Mouse (Mus musculus) forebrain, embryonic 15.5 days (tissue): ENCODE measurements around the gene Hist1h4j. TPM values are rescaled to one million over a fixed set of nuclear protein-coding genes. Genes with fewer than 3 reads are reported as not detected.

Source experiments
- microRNA-seq: library from miRNA; unstranded; fragments of <30 nt; microRNA quantifications from one replicate; pipeline ENCODE4, GENCODE M21; 2016
- polyA plus RNA-seq: library from polyadenylated mRNA; unstranded; fragments of >200 nt; fragmentation: Nextera tagmentation; extraction: Ambion mirVana; gene quantifications from 2 replicates; pipeline ENCODE4 v1.2.1, GENCODE M21; 2015

Hist1h4j gene
- polyA plus RNA-seq, 1 experiment from 2014 or later: 1.5 TPM

Small RNA genes within 50 kb of the gene (microRNA-seq; reads per million reads assigned to microRNA genes)
- not detected for gene Gm44357
- gene Gm44367: not detected
- gene Gm44454: not detected

Other genes starting within 250 kb of the Hist1h4j start
- 0.23 and 0.24 TPM in 2 replicates for gene AK157302, start 239.8 kb upstream of the Hist1h4j start, polyA plus RNA-seq
- 4.5 and 8.2 TPM in 2 replicates for gene Gm11273, start 233.6 kb upstream of the Hist1h4j start, polyA plus RNA-seq
- gene Zkscan8, start 203.9 kb upstream of the Hist1h4j start, polyA plus RNA-seq: 4.9 and 5.4 TPM in 2 replicates
- 0.14 and 0.28 TPM in 2 replicates for gene Olfr1366, start 192.3 kb upstream of the Hist1h4j start, polyA plus RNA-seq
- 0.06 TPM in 1 of 2 replicates, not detected in the other for gene Olfr1535, start 175.2 kb upstream of the Hist1h4j start, polyA plus RNA-seq
- not detected in 2 replicates for gene Olfr1364, start 153.3 kb upstream of the Hist1h4j start, polyA plus RNA-seq
- not detected in 2 replicates for gene Olfr1362, start 121.0 kb upstream of the Hist1h4j start, polyA plus RNA-seq
- 0.08 TPM in 1 of 2 replicates, not detected in the other for gene Olfr11, start 92.5 kb upstream of the Hist1h4j start, polyA plus RNA-seq
- gene Olfr1361, start 71.7 kb upstream of the Hist1h4j start, polyA plus RNA-seq: not detected in 2 replicates
- gene Olfr1360, start 57.7 kb upstream of the Hist1h4j start, polyA plus RNA-seq: not detected in 2 replicates
- gene Olfr1359, start 37.0 kb upstream of the Hist1h4j start, polyA plus RNA-seq: not detected in 2 replicates
- gene Hist1h2bl, start 18.9 kb upstream of the Hist1h4j start, polyA plus RNA-seq: 2.2 TPM in 1 of 2 replicates, not detected in the other
- 10.1 and 26.0 TPM in 2 replicates for gene Hist1h2ai, start 18.6 kb upstream of the Hist1h4j start, polyA plus RNA-seq
- gene Hist1h3h, start 17.4 kb upstream of the Hist1h4j start, polyA plus RNA-seq: 10.8 and 11.6 TPM in 2 replicates
- gene Hist1h2bm, start 13.0 kb upstream of the Hist1h4j start, polyA plus RNA-seq: 2.1 and 2.6 TPM in 2 replicates
- gene Hist1h4k, start 15.4 kb downstream of the Hist1h4j start, polyA plus RNA-seq: 2.3 and 3.3 TPM in 2 replicates
- gene Hist1h2ak, start 18.8 kb downstream of the Hist1h4j start, polyA plus RNA-seq: 21.2 and 26.2 TPM in 2 replicates
- gene Hist1h2bn, start 19.1 kb downstream of the Hist1h4j start, polyA plus RNA-seq: 1.2 and 2.6 TPM in 2 replicates
- 9.6 and 13.7 TPM in 2 replicates for gene Hist1h1b, start 45.6 kb downstream of the Hist1h4j start, polyA plus RNA-seq
- 79.3 and 101 TPM in 2 replicates for gene Hist1h3i, start 48.3 kb downstream of the Hist1h4j start, polyA plus RNA-seq
- gene Hist1h2an, start 52.2 kb downstream of the Hist1h4j start, polyA plus RNA-seq: 2.6 and 3.0 TPM in 2 replicates
- 0.67 and 1.9 TPM in 2 replicates for gene Hist1h2bp, start 52.4 kb downstream of the Hist1h4j start, polyA plus RNA-seq
- gene Hist1h2bq, start 75.1 kb downstream of the Hist1h4j start, polyA plus RNA-seq: 12.2 and 15.4 TPM in 2 replicates
- 1.8 TPM in 1 of 2 replicates, not detected in the other for gene Hist1h2ao, start 75.4 kb downstream of the Hist1h4j start, polyA plus RNA-seq
- gene Hist1h4m, start 76.7 kb downstream of the Hist1h4j start, polyA plus RNA-seq: not detected in 2 replicates
- 6.1 and 9.4 TPM in 2 replicates for gene Hist1h4n, start 97.1 kb downstream of the Hist1h4j start, polyA plus RNA-seq
- 1,855 and 2,360 TPM in 2 replicates for gene Hist1h2ap, start 98.4 kb downstream of the Hist1h4j start, polyA plus RNA-seq
- gene Hist1h2br, start 98.7 kb downstream of the Hist1h4j start, polyA plus RNA-seq: 11.5 and 15.4 TPM in 2 replicates
- gene Zfp184, start 210.0 kb downstream of the Hist1h4j start, polyA plus RNA-seq: 23.6 and 24.7 TPM in 2 replicates
- gene Pom121l2, start 246.1 kb downstream of the Hist1h4j start, polyA plus RNA-seq: not detected in 2 replicates